Mouse (Mus musculus) CH12.LX (cell line): ENCODE data around the gene Stk35.

Experiments
- CTCF ChIP-seq, 2 experiments: IDR thresholded peaks in 1 of 2; conservative IDR thresholded peaks in 1 of 2; 2 replicates each; pipeline ENCODE4 v1.5.1; 2011 to 2012; ENCODE audit warnings: low read depth in 2 of 2, low read length in 2 of 2, improper control_type of control experiment in 1 of 2, inconsistent platforms in 1 of 2, mild to moderate bottlenecking in 1 of 2, moderate library complexity in 1 of 2
- JUND ChIP-seq: conservative IDR thresholded peaks from 2 replicates; pipeline ENCODE4 v1.6.1; 2011; ENCODE audit warnings: low read depth, low read length, improper control_type of control experiment
- MYC ChIP-seq: IDR thresholded peaks from 2 replicates; pipeline ENCODE4 v1.6.1; 2011; ENCODE audit warnings: low read depth, mild to moderate bottlenecking, improper control_type of control experiment, low read length
- POLR2A ChIP-seq: IDR thresholded peaks from 2 replicates; pipeline ENCODE4 v1.6.1; 2011; ENCODE audit warnings: low read depth, mild to moderate bottlenecking, improper control_type of control experiment, low read length
- POLR2AphosphoS2 ChIP-seq: IDR thresholded peaks from 2 replicates; pipeline ENCODE4 v1.6.1; 2011; ENCODE audit warnings: low read depth, low read length, improper control_type of control experiment
- SMC3 ChIP-seq: IDR thresholded peaks from 2 replicates; pipeline ENCODE4 v1.6.1; 2011; ENCODE audit warnings: low read depth, low read length, improper control_type of control experiment
- USF1 ChIP-seq: IDR thresholded peaks from 2 replicates; pipeline ENCODE4 v1.6.1; 2014; ENCODE audit warnings: low read depth, mild to moderate bottlenecking, inconsistent platforms, low read length, improper control_type of control experiment
- USF2 ChIP-seq: conservative IDR thresholded peaks from 2 replicates; pipeline ENCODE4 v1.6.1; 2011; ENCODE audit warnings: low read depth, low read length, improper control_type of control experiment
- ZMIZ1 ChIP-seq: IDR thresholded peaks from 2 replicates; pipeline ENCODE4 v1.6.1; 2012; ENCODE audit warnings: low read depth, mild to moderate bottlenecking, inconsistent platforms, low read length, improper control_type of control experiment

- TF ChIP-seq SMC3 (peak; percentile 60), POLR2A (no peak), ZMIZ1 (no peak), USF1 (no peak), USF2 (no peak), MYC (no peak), CTCF (conservative IDR thresholded peaks at IDR 0.05 in 1 of 2, IDR thresholded peaks at IDR 0.05 in 1 of 2; ENCODE audit: low read depth in 2 of 2, low read length in 2 of 2) (peak; percentile 36 to 76; a peak in 3 of 4 replicates), POLR2AphosphoS2 (no peak), JUND (no peak)
These were observed 79.5 kb downstream of the Stk35 start for GRCm38 (mm10) chr2:129879817-129880216.
